Mouse (Mus musculus): ENCODE measurements around the gene Zcchc17.

DNA sequence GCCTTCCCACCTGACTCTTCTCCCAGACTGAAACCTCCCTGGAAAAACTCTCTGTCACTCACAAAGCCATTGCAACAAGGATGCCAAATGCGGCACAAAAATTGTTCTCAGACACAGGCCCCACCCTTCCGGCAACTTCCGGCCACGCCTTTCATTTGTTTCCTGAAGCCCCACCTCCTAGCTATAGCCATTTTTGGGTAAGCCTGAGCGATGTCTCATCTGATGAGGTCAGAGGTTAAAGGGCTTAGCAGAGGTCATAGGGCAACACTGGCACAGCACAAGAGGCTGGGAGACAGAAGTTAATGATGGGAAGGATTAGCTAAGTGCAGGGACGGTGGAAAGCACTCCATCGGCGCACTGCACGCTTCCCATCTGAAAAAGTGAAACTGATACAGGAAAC, 93.1 kb downstream of the Zcchc17 start:
- TF ChIP-seq CTCF (IDR thresholded peaks at IDR 0.05; ENCODE audit: extremely low read depth, insufficient read depth, insufficient read length, insufficient replicate concordance) (no peak), POLR2A (IDR thresholded peaks at IDR 0.05; ENCODE audit: low read depth, low read length) (no peak)
